Mouse (Mus musculus) heart, adult 2 months (tissue): ENCODE measurements at regions not wholly inside any gene's neighbourhood (a gene's known extent, or its start where the extent isn't known, plus 50 kb on each side); places are given as distances from the start of the nearest gene placed in this dataset.

Experiments
- CTCF ChIP-seq: fragments of 200-600 bp; IDR thresholded peaks from 2 replicates; pipeline ENCODE4 v1.8.1; 2022; ENCODE audit warnings: antibody characterized with exemption, mild to moderate bottlenecking, moderate library complexity
- EP300 ChIP-seq: fragments of 200-500 bp; IDR thresholded peaks from 2 replicates; pipeline ENCODE4 v1.6.1; 2011; ENCODE audit warnings: low read depth, low read length, control low read depth; ENCODE audit not compliant: insufficient read depth
- POLR2A ChIP-seq: fragments of 200-500 bp; IDR thresholded peaks from 2 replicates; pipeline ENCODE4 v1.6.1; 2011; ENCODE audit warnings: mild to moderate bottlenecking, low read depth, low read length, control low read depth; ENCODE audit not compliant: insufficient read depth

GRCm38 (mm10) chr10:99926327-99926954 is 89.0 kb upstream of the Kitl start:
- TF ChIP-seq CTCF (no peak), POLR2A (no peak), EP300 (no peak)
